Mouse (Mus musculus) lung, embryonic 16.5 days (tissue): ENCODE results near the gene Rasip1. TPM values are rescaled to one million over a fixed set of nuclear protein-coding genes. Genes with fewer than 3 reads are reported as not detected.

Experiments used
- ATAC-seq: fragments of 200-750 bp; cut with Nextera tagmentation; 2 replicates; pipeline ENCODE4 v1.8.0; 2017; ENCODE audit warnings: low read depth, mild to moderate bottlenecking, moderate library complexity
- H3K27ac ChIP-seq: fragments of 300-500 bp; sonication (generic); 2 replicates; pipeline ENCODE4 v1.5.1; 2014; ENCODE audit warnings: mild to moderate bottlenecking, control low read depth, low read length
- H3K27me3 ChIP-seq: fragments of 300-500 bp; sonication (generic); 2 replicates; pipeline ENCODE4 v1.6.1; 2014; ENCODE audit warnings: low read depth, low read length, mixed read lengths; ENCODE audit not compliant: control insufficient read depth, insufficient read depth
- H3K36me3 ChIP-seq: fragments of 300-500 bp; sonication (generic); 2 replicates; pipeline ENCODE4 v1.6.1; 2014; ENCODE audit warnings: low read length; ENCODE audit not compliant: control insufficient read depth, insufficient read depth
- H3K4me1 ChIP-seq: fragments of 300-500 bp; sonication (generic); replicated peaks from 2 replicates; pipeline ENCODE4 v1.6.1; 2014; ENCODE audit warnings: low read length, mixed read lengths; ENCODE audit not compliant: control insufficient read depth, insufficient read depth
- H3K4me2 ChIP-seq: fragments of 300-500 bp; sonication (generic); 2 replicates; pipeline ENCODE4 v1.6.1; 2014; ENCODE audit warnings: low read depth, low read length, control low read depth
- H3K4me3 ChIP-seq: fragments of 300-500 bp; sonication (generic); 2 replicates; pipeline ENCODE4 v1.5.1; 2014; ENCODE audit warnings: mild to moderate bottlenecking, low read length, control low read depth
- H3K9ac ChIP-seq: fragments of 300-500 bp; sonication (generic); 2 replicates; pipeline ENCODE4 v1.6.1; 2014; ENCODE audit warnings: low read length, control low read depth
- H3K9me3 ChIP-seq: fragments of 300-500 bp; sonication (generic); 2 replicates; pipeline ENCODE4 v1.6.1; 2016; ENCODE audit warnings: low read length; ENCODE audit not compliant: control insufficient read depth
- WGBS: fragments of 180-500 bp; shearing (Covaris S2); extraction: QIAGEN DNeasy Blood & Tissue Kit; methylation state at CpG from one replicate; pipeline ENCODE4 v1.1.7; 2014; 5-methylcytosine and 5-hydroxymethylcytosine counted together
- polyA plus RNA-seq: library from polyadenylated mRNA; unstranded; fragments of >200 nt; fragmentation: Nextera tagmentation; extraction: Ambion mirVana; gene quantifications from 2 replicates; pipeline ENCODE4 v1.2.1, GENCODE M21; 2015

Gene Rasip1
- 16.1 and 16.4 TPM in 2 replicates for polyA plus RNA-seq

GRCm38 (mm10) chr7:45627261-45627660 is at the start of gene Rasip1:
TSS of gene Rasip1 (plus strand) at chr7:45627488.
- H3K4me1 ChIP-seq, result peaks cover 6% of the 10 kb centered on the region
- H3K9ac ChIP-seq, result peak within 1 kb of the TSS; percentile 80
- H3K4me3 ChIP-seq, result peak within 1 kb of the TSS; percentile 63
- H3K9me3 ChIP-seq, result no peaks in the 10 kb centered on the region
- peak; percentile 63 for ATAC-seq
- H3K4me2 ChIP-seq, result peak within 1 kb of the TSS; percentile 98
- peaks cover 9% of the 10 kb centered on the region; the same call in 1 of the 2 replicates for H3K27me3 ChIP-seq
- no peaks in the 10 kb centered on the region for H3K36me3 ChIP-seq
- H3K27ac ChIP-seq, result peak within 1 kb of the TSS; percentile 74
- WGBS, result 64% methylated on average over 9 of the region's 9 CpGs

GRCm38 (mm10) chr7:45585923-45586322 is 41.4 kb upstream of the Rasip1 start:
- no peak overlapping the region for H3K4me2 ChIP-seq
- 89% methylated on average over 6 of the region's 6 CpGs for WGBS
- no peak overlapping the region for H3K4me3 ChIP-seq
- peaks cover 4% of the 10 kb centered on the region for H3K4me1 ChIP-seq
- H3K9ac ChIP-seq, result no peak overlapping the region
- H3K27ac ChIP-seq, result no peak overlapping the region
- H3K27me3 ChIP-seq, result no peaks in the 10 kb centered on the region
- no peak for ATAC-seq
- H3K9me3 ChIP-seq, result no peaks in the 10 kb centered on the region
- H3K36me3 ChIP-seq, result peaks cover 15% of the 10 kb centered on the region

GRCm38 (mm10) chr7:45587631-45588592 is 39.4 kb upstream of the Rasip1 start:
- H3K4me3 ChIP-seq, result no peak overlapping the region
- no peaks in the 10 kb centered on the region for H3K27me3 ChIP-seq
- 92% methylated on average over 23 of the region's 23 CpGs for WGBS
- H3K9ac ChIP-seq, result no peak overlapping the region
- peaks cover 4% of the 10 kb centered on the region for H3K4me1 ChIP-seq
- H3K27ac ChIP-seq, result no peak overlapping the region
- no peak for ATAC-seq
- H3K4me2 ChIP-seq, result no peak overlapping the region
- peaks cover 10% of the 10 kb centered on the region for H3K36me3 ChIP-seq
- H3K9me3 ChIP-seq, result no peaks in the 10 kb centered on the region

- Histone ChIP-seq H3K9ac (peak overlapping the region; percentile 59), H3K27me3 (no peaks in the 10 kb centered on the region), H3K4me2 (peak overlapping the region; percentile 63), H3K36me3 (peaks cover 9% of the 10 kb centered on the region), H3K27ac (no peak overlapping the region), H3K4me1 (peaks cover 4% of the 10 kb centered on the region), H3K9me3 (no peaks in the 10 kb centered on the region), H3K4me3 (peak overlapping the region; percentile 47)
- ATAC-seq, result peak; percentile 99
- WGBS, result 4% methylated on average over 19 of the region's 19 CpGs
These were observed 38.1 kb upstream of the Rasip1 start for GRCm38 (mm10) chr7:45589173-45589572.

GRCm38 (mm10) chr7:45589898-45590297 is 37.4 kb upstream of the Rasip1 start:
- H3K9ac ChIP-seq, result no peak overlapping the region
- peaks cover 4% of the 10 kb centered on the region for H3K4me1 ChIP-seq
- no peak overlapping the region for H3K4me2 ChIP-seq
- 96% methylated on average over 5 of the region's 5 CpGs for WGBS
- peaks cover 9% of the 10 kb centered on the region for H3K36me3 ChIP-seq
- H3K9me3 ChIP-seq, result no peaks in the 10 kb centered on the region
- no peak overlapping the region for H3K4me3 ChIP-seq
- no peaks in the 10 kb centered on the region for H3K27me3 ChIP-seq
- no peak for ATAC-seq
- H3K27ac ChIP-seq, result no peak overlapping the region

GRCm38 (mm10) chr7:45590874-45591273 is 36.4 kb upstream of the Rasip1 start:
- no peaks in the 10 kb centered on the region for H3K9me3 ChIP-seq
- peaks cover 4% of the 10 kb centered on the region for H3K4me1 ChIP-seq
- H3K36me3 ChIP-seq, result peaks cover 3% of the 10 kb centered on the region
- H3K4me2 ChIP-seq, result no peak overlapping the region
- no peak overlapping the region for H3K9ac ChIP-seq
- H3K4me3 ChIP-seq, result no peak overlapping the region
- H3K27me3 ChIP-seq, result no peaks in the 10 kb centered on the region
- ATAC-seq, result no peak
- no peak overlapping the region for H3K27ac ChIP-seq
- 63% methylated on average over 3 of the region's 3 CpGs for WGBS

GRCm38 (mm10) chr7:45591880-45592279 is 35.4 kb upstream of the Rasip1 start:
- no peak for ATAC-seq
- 62% methylated on average over 7 of the region's 7 CpGs for WGBS
- Histone ChIP-seq H3K36me3 (no peaks in the 10 kb centered on the region), H3K4me1 (peaks cover 4% of the 10 kb centered on the region), H3K4me3 (no peak overlapping the region), H3K9me3 (no peaks in the 10 kb centered on the region), H3K9ac (no peak overlapping the region), H3K27me3 (no peaks in the 10 kb centered on the region), H3K4me2 (no peak overlapping the region), H3K27ac (no peak overlapping the region)

GRCm38 (mm10) chr7:45593118-45593815 is 34.0 kb upstream of the Rasip1 start:
- Histone ChIP-seq H3K27me3 (no peaks in the 10 kb centered on the region), H3K4me1 (peaks cover 4% of the 10 kb centered on the region), H3K9me3 (no peaks in the 10 kb centered on the region), H3K4me2 (no peak overlapping the region), H3K36me3 (no peaks in the 10 kb centered on the region), H3K4me3 (no peak overlapping the region), H3K27ac (no peak overlapping the region), H3K9ac (no peak overlapping the region)
- no peak for ATAC-seq
- WGBS, result 19% methylated on average over 10 of the region's 10 CpGs

GRCm38 (mm10) chr7:45595176-45595575 is 32.1 kb upstream of the Rasip1 start:
- H3K4me1 ChIP-seq, result no peaks in the 10 kb centered on the region
- no peak overlapping the region for H3K27ac ChIP-seq
- ATAC-seq, result no peak
- H3K9me3 ChIP-seq, result no peaks in the 10 kb centered on the region
- WGBS, result 78% methylated on average over 4 of the region's 4 CpGs
- H3K4me2 ChIP-seq, result no peak overlapping the region
- no peaks in the 10 kb centered on the region for H3K27me3 ChIP-seq
- no peak overlapping the region for H3K9ac ChIP-seq
- no peaks in the 10 kb centered on the region for H3K36me3 ChIP-seq
- H3K4me3 ChIP-seq, result no peak overlapping the region
